Mouse (Mus musculus) kidney, adult 2 months (tissue): ENCODE measurements around the gene C1qb. TPM values are rescaled to one million over a fixed set of nuclear protein-coding genes. Genes with fewer than 3 reads are reported as not detected.

Experiments
- DNase-seq: peaks from one replicate; pipeline ENCODE4 v3.0.0; 2021
- H3K27ac ChIP-seq: fragments of 200-500 bp; 2 replicates; pipeline ENCODE4 v1.5.1; 2012; ENCODE audit warnings: low read depth, low read length, control low read depth, inconsistent platforms; ENCODE audit not compliant: insufficient read depth
- H3K27me3 ChIP-seq: fragments of 200-500 bp; replicated peaks from 2 replicates; pipeline ENCODE4 v1.6.1; 2012; ENCODE audit warnings: mild to moderate bottlenecking, moderate library complexity, low read length, inconsistent platforms; ENCODE audit not compliant: control insufficient read depth, insufficient read depth
- H3K36me3 ChIP-seq: fragments of 200-500 bp; 2 replicates; pipeline ENCODE4 v1.6.1; 2012; ENCODE audit warnings: mild to moderate bottlenecking, moderate library complexity, low read length, inconsistent platforms; ENCODE audit not compliant: control insufficient read depth, insufficient read depth
- H3K4me1 ChIP-seq: fragments of 200-500 bp; 2 replicates; pipeline ENCODE4 v1.6.1; 2011; ENCODE audit warnings: low read length; ENCODE audit not compliant: control insufficient read depth, insufficient read depth
- H3K4me3 ChIP-seq: fragments of 200-500 bp; 2 replicates; pipeline ENCODE4 v1.5.1; 2011; ENCODE audit warnings: mild to moderate bottlenecking, low read depth, low read length, control low read depth; ENCODE audit not compliant: insufficient read depth
- CTCF ChIP-seq: fragments of 200-500 bp; conservative IDR thresholded peaks from 2 replicates; pipeline ENCODE4 v1.5.1; 2011; ENCODE audit warnings: low read depth, mild to moderate bottlenecking, control low read depth, low read length, moderate library complexity, mixed read lengths; ENCODE audit not compliant: insufficient read depth, insufficient read length
- POLR2A ChIP-seq: fragments of 200-500 bp; IDR thresholded peaks from one replicate; pipeline ENCODE4 v1.6.1; 2011; ENCODE audit warnings: low read depth, low read length, control low read depth
- WGBS: fragments of 180-500 bp; shearing (Covaris S2); methylation state at CpG from one replicate; pipeline ENCODE4 v1.1.7; 2018; 5-methylcytosine and 5-hydroxymethylcytosine counted together
- polyA plus RNA-seq: library from polyadenylated mRNA; depleted of rRNA; stranded (reverse); fragments of >200 nt; gene quantifications from 2 replicates; pipeline ENCODE4 v1.2.3, GENCODE M21; 2012

C1qb gene
- polyA plus RNA-seq, 1 experiment = 58.5 TPM

DNA sequence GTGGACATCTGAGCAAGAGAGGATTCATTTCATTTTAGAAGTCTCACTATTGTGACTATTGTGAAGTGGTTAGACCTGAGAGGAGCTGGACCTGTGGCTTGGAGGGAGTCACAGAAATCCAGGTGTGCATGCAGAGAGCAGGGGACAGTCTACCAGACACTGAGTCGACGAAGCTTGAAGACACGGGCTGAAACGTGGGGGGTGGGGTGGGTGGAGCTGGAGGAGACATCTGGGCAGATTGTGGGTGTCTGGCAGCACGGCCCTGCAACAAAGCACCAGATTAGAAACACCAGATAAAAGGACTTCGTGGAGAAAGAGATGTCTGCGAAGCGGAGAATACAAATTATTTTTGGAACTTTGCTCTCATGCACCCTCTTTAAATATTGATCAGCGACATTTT lies 22.5 kb downstream of the C1qb start:
- 45% methylated on average over 9 of the region's 9 CpGs for WGBS
- H3K4me1 ChIP-seq = no peaks in the 10 kb centered on the region
- no peaks in the 10 kb centered on the region for H3K27me3 ChIP-seq
- H3K27ac ChIP-seq = no peak overlapping the region
- H3K36me3 ChIP-seq = no peaks in the 10 kb centered on the region
- no peak for DNase-seq
- no peak overlapping the region for H3K4me3 ChIP-seq
- no peak for TF ChIP-seq CTCF
- TF ChIP-seq POLR2A = no peak

DNA sequence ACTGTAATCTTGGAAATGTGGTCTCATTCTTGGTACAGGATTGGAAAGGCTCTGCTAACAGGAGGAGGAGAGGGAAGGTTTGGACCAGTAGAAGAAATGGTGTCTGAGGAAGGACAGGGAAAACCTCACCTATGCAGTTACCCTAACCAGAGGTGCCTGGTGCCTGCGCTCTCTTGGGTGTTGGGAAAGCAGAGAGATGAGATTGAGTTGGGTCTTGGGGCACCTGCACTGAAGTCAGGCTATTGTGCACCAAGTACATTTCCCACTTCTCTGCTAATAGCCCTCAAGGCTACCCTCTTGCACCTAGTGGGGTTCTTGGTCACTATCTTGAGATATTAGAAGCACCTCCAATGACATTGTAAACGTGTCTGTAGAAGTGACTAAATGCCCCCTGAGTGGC lies 23.6 kb downstream of the C1qb start:
- DNase-seq = no peak
- 87% methylated on average over 2 of the region's 2 CpGs for WGBS
- H3K36me3 ChIP-seq = no peaks in the 10 kb centered on the region
- no peak overlapping the region for H3K4me3 ChIP-seq
- H3K27me3 ChIP-seq = no peaks in the 10 kb centered on the region
- TF ChIP-seq POLR2A (no peak), CTCF (no peak)
- no peak overlapping the region for H3K27ac ChIP-seq
- H3K4me1 ChIP-seq = no peaks in the 10 kb centered on the region

DNA sequence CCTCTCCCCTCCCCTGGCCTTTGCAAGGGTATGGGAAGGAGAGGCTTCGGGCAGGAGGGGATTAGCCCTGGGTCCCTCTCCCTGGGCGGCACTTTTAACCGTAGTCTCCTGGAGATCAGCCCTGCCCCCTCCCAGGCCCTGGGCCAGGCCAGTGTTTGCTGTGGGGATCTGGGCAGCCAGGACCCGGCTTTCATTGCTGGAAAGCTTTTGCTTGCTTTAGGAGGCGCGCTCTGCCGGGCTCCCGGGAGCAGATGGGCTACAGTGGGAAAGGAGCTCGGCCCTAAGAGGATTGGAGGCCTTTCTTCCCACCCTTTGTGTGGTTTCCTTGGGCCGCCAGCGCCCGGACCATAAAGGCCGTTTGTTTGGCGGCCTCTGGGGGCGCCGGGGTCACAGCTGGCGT lies 24.2 kb downstream of the C1qb start:
- Histone ChIP-seq H3K4me1 (no peaks in the 10 kb centered on the region), H3K4me3 (no peak overlapping the region), H3K27me3 (no peaks in the 10 kb centered on the region), H3K27ac (no peak overlapping the region), H3K36me3 (no peaks in the 10 kb centered on the region)
- TF ChIP-seq CTCF (no peak), POLR2A (no peak)
- no peak for DNase-seq
- WGBS = 29% methylated on average over 17 of the region's 17 CpGs

- Histone ChIP-seq H3K36me3 (no peaks in the 10 kb centered on the region), H3K4me3 (no peak overlapping the region), H3K4me1 (no peaks in the 10 kb centered on the region), H3K27me3 (no peaks in the 10 kb centered on the region), H3K27ac (no peak overlapping the region)
- whole genome bisulfite sequencing = 91% methylated on average over 7 of the region's 7 CpGs
- no peak for TF ChIP-seq POLR2A
- no peak for TF ChIP-seq CTCF
- no peak for DNase-seq
These were observed 26.0 kb downstream of the C1qb start for GRCm38 (mm10) chr4:136860022-136860421.

DNA sequence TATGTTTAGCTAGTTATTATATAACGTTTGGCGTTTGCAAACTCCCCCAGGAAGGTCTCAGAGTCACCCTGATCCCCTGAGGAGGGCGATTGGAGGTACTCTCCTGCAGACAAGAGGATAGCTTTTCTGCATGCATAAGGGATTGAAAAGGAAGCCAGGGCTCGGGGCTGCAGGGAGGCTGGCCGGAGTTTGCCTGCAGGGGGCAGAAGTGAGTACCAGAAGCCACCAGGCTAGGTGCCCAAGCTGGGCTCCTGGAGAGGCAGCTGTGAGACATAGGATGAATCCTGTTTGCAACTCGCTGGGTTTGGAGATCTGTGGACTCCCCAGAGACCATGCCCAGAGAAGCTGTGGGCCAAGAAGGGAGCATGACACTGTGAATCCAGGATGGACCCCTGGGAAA lies 30.9 kb downstream of the C1qb start:
- Histone ChIP-seq H3K27ac (no peak overlapping the region), H3K4me3 (no peak overlapping the region), H3K4me1 (no peaks in the 10 kb centered on the region), H3K36me3 (no peaks in the 10 kb centered on the region), H3K27me3 (no peaks in the 10 kb centered on the region)
- no peak for TF ChIP-seq POLR2A
- no peak for TF ChIP-seq CTCF
- 35% methylated on average over 6 of the region's 6 CpGs for WGBS
- DNase-seq = no peak

DNA sequence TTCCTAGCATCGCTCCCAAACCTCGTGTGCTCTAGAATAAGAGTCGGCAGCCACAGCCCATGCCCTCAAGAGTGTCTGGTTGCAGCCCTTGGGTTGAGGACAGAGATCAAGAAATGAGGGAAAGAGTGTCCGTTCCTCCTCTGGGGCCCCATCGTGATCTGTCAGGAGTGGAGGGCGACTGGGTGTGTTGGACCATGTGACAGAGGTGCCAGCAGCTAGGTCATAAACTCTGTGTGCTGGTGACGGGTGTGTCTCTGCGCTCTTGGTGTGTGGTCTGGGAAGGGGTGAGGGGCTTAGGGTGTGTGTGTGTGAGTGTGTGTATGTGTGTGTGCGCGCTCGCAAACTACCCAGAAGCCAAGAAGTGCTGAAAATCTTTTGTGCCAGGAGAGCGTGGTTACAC lies 33.0 kb downstream of the C1qb start:
- Histone ChIP-seq H3K4me3 (no peak overlapping the region), H3K4me1 (no peaks in the 10 kb centered on the region), H3K27ac (no peak overlapping the region), H3K36me3 (no peaks in the 10 kb centered on the region), H3K27me3 (no peaks in the 10 kb centered on the region)
- DNase-seq = no peak
- WGBS = 62% methylated on average over 12 of the region's 12 CpGs
- TF ChIP-seq POLR2A (no peak), CTCF (no peak)

- 73% methylated on average over 5 of the region's 5 CpGs for WGBS
- H3K27ac ChIP-seq = no peak overlapping the region
- no peaks in the 10 kb centered on the region for H3K36me3 ChIP-seq
- H3K4me1 ChIP-seq = no peaks in the 10 kb centered on the region
- no peaks in the 10 kb centered on the region for H3K27me3 ChIP-seq
- no peak for DNase-seq
- no peak for TF ChIP-seq CTCF
- no peak for TF ChIP-seq POLR2A
- H3K4me3 ChIP-seq = no peak overlapping the region
These were observed 33.9 kb downstream of the C1qb start for GRCm38 (mm10) chr4:136852119-136852518.

DNA sequence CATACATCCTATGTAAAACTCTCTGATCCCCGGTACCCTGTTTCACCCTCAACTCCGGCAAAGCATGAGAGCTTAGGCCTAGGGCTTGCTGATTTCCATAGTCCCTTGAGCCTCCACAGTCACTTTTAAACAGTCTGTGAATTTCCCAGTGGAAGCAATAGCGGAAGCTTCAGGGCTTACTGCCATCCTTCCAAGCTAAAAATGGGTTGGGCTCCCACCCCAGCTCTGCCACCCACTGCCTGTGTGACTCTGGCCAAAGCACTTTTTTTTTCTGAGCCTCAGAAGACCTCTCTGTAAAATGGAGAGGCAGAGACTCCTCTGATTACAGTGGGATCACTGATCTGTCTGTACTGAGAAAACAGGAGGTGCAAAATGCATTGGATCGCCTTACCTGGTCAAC lies 37.4 kb downstream of the C1qb start:
- H3K4me3 ChIP-seq = no peak overlapping the region
- TF ChIP-seq CTCF (no peak), POLR2A (no peak)
- DNase-seq = no peak
- no peak overlapping the region for H3K27ac ChIP-seq
- no peaks in the 10 kb centered on the region for H3K36me3 ChIP-seq
- 64% methylated on average over 4 of the region's 4 CpGs for WGBS
- H3K27me3 ChIP-seq = no peaks in the 10 kb centered on the region
- no peaks in the 10 kb centered on the region for H3K4me1 ChIP-seq
